Mouse (Mus musculus): Measurements from ENCODE around the gene Prdx5.
"Not testable (repeated sequence)": the region's sequence is repeated elsewhere in the genome, so short reads cannot be mapped to it uniquely, and the experiment has no call there.

The Prdx5 gene

GRCm38 (mm10) chr19:6919431-6919830, 9.5 kb upstream of the Prdx5 start:
- no peak for DNase-seq (ENCODE audit: low spot score)

GRCm38 (mm10) chr19:6918321-6918720, 8.4 kb upstream of the Prdx5 start:
- no peak for DNase-seq (ENCODE audit: low spot score)

- DNase-seq (ENCODE audit: low spot score): no peak
Measured at GRCm38 (mm10) chr19:6916496-6916895, 6.6 kb upstream of the Prdx5 start.

DNA sequence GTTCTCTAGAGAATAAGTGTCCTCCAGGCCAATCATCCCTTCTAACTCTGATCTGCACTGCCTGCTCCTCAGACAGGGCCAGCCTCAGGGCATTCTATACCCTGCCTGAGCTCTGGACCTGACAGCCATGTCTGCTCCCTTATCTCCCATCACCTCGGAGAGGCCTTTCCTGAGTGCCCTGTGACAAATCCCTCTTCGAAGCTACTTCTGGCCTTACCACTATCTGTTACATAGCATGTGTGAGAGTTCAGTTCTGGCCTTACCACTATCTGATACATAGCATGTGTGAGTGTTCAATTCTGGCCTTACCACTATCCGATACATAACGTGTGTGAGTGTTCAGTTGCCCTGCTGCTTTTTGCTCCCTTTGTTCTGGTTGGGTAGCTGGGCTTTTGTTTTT, 5.4 kb upstream of the Prdx5 start:
- no peak for DNase-seq (ENCODE audit: low spot score)

DNA sequence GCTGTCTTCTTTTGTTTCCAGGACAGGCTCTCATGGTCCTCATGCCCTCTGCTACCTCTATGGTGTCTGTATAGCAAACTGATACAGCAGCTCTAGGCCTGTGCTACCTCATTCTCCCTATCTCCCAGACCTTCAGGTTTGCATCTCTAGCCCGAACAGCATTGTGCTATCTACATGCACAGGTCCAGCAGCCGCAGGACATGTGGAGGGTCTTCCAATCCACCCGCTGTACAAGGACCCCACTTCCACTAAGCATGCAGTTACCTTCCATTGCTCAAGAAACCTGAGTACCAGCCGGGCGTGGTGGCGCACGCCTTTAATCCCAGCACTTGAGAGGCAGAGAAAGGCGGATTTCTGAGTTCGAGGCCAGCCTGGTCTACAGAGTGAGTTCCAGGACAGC, 4.6 kb upstream of the Prdx5 start:
- DNase-seq (ENCODE audit: low spot score): no peak

GRCm38 (mm10) chr19:6913991-6914390, 4.1 kb upstream of the Prdx5 start:
- DNase-seq (ENCODE audit: low spot score): no peak

DNA sequence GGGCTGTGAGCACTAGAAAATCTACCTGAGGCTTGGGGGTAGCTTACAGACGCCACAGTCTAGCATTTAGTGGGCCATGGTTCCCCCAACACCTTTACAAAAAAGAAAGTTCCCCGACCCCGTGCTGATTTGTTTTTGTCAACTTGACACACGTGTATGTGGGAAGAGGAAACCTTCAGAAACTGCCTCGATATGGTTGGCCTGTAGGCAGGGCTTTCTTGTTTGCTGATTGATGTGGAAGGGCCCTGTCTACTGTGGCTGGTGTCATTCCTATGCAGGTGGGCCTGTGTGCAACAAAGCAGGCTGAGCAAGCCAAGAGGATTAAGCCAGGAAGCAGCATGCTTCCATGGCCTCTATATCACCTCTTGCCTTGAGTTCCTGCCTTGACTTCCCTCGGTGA, 3.1 kb upstream of the Prdx5 start:
- no peak for DNase-seq (ENCODE audit: low spot score)

- DNase-seq (ENCODE audit: low spot score): no peak
Measured at GRCm38 (mm10) chr19:6912205-6912970, 2.5 kb upstream of the Prdx5 start.

GRCm38 (mm10) chr19:6911101-6912074, 1.5 kb upstream of the Prdx5 start:
- no peak for DNase-seq (ENCODE audit: low spot score)

- DNase-seq (ENCODE audit: low spot score): peak; percentile 67
Measured at GRCm38 (mm10) chr19:6910306-6910705, 400 bp upstream of the Prdx5 start.

- peak; percentile 46 for DNase-seq (ENCODE audit: low spot score)
Measured at GRCm38 (mm10) chr19:6909021-6909420, 885 bp downstream of the Prdx5 start.

DNA sequence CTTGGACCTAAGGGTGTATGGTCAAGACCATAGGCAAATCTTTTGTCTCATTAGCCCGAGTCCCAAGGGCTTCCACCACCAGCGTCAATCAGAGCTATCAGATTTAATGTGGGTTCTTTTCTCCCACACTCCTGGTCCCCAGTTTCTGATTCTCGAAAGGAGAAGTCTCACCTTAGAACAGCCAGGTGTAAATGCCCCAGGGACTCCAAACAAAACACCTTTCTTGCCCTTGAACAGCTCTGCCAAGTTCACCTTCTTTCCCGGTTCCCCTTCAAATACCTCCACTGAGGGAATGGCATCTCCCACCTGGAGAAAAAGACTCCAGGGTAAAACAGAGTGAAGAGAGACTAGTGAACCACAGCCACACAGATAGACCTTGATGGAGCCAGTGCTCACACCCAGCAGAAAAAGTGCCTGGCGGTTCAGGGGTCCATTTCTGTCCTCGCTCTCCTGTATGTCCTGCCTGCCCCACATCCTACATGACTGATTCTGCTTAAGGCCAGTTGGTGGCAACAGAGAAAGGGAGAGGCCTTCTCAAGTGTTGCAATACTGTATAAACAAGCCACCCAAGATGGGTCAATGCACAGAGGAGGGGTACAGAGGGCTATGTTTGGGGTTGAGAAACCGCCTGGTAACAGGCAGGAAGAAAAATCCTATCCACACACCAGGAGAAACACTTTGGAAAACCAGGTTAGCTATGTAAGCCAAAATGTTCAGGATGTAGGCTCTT, 1.9 kb downstream of the Prdx5 start:
- DNase-seq (ENCODE audit: low spot score): peak; percentile 69

GRCm38 (mm10) chr19:6907094-6907493, 2.8 kb downstream of the Prdx5 start:
- DNase-seq (ENCODE audit: low spot score): no peak

DNA sequence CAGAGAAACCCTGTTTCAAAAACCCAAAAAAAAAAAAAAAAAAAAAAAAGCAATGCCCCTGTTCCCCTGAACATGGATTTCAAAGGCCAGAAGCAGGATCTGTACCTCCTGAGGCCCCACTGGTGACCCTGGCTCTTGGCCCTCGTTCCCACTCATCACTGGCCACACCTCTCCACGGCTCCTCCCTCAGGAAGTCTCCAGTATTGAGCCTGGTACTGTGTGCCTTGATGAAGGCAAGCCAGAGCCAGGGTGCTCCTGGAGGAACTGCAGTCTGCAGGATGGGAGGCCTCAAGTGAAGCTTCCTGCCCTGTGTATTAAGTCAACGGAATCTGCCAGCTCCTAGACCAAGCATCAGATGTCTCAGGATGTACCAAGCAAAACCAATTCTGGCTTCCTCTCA, 3.7 kb downstream of the Prdx5 start:
- no peak for DNase-seq (ENCODE audit: low spot score)

- peak; percentile 54 for DNase-seq (ENCODE audit: low spot score)
Measured at GRCm38 (mm10) chr19:6905498-6906159, 4.3 kb downstream of the Prdx5 start.

GRCm38 (mm10) chr19:6904846-6905245, 5.1 kb downstream of the Prdx5 start:
- DNase-seq (ENCODE audit: low spot score): no peak

DNA sequence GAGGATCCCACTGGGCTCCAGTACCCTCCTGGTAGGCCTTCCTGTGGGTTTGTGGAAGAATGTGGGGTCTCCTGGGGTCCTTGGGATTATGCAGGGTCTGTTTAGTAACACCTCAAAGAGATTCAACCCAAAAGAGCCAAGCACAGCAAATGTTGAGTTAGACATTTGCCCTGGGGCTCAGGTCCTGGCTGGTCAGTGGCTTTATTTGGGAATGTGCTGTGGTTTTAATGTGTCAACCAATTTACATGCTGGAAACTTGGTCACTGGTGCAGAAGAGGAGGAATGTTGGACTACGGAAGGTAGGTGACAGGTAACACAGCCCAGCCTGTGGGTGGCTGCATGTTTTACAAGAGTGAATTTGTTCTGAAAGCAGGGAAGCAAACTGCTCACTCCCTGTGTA, 6.9 kb downstream of the Prdx5 start:
- DNase-seq (ENCODE audit: low spot score): no peak

- DNase-seq (ENCODE audit: low spot score): no peak
Measured at GRCm38 (mm10) chr19:6899641-6900040, 10.3 kb downstream of the Prdx5 start.

GRCm38 (mm10) chr19:6895608-6896305, 14.1 kb downstream of the Prdx5 start:
- DNase-seq (ENCODE audit: low spot score): not testable (repeated sequence)

- no peak for DNase-seq (ENCODE audit: low spot score)
Measured at GRCm38 (mm10) chr19:6893731-6894451, 16.0 kb downstream of the Prdx5 start.

DNA sequence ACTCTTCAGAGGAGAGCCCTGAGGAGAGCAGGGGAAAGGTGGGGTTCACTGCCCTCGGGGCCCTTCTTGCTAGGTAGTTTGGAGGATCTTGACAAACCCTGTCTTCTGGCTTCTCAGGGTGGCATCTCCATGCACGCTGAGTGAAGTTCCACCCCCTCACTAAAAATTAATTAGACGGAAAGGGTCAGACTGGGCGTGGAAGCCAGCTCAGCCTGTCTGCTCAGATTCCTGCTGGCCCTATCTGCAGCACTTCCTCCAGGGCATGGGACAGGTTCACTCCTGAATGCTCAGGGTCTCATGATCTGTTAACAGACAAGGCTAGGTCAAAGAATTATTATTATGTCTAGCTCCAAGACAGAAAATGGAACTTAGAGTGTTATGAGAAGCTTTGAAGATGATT, 17.4 kb downstream of the Prdx5 start:
- DNase-seq (ENCODE audit: low spot score): no peak
